Mouse (Mus musculus): ENCODE data around the gene Cyp2f2. TPM values are rescaled to one million over a fixed set of nuclear protein-coding genes. Genes with fewer than 3 reads are reported as not detected.
A peak's percentile ranks its signal among the peaks of the same experiment; 100 is the strongest.

The Cyp2f2 gene
- polyA plus RNA-seq, 1 experiment from 2014 or later: 8.0 TPM

GRCm38 (mm10) chr7:27180036-27180435 is 60.3 kb downstream of the Cyp2f2 start:
- Histone ChIP-seq H3K4me1 (peaks cover 7% of the 10 kb centered on the region; the same call in 1 of the 2 replicates), H3K9me3 (no peaks in the 10 kb centered on the region), H3K27me3 (no peaks in the 10 kb centered on the region), H3K9ac (0 out of 2 replicates have a peak overlapping the region, but pooled peaks have one; percentile 32), H3K4me3 (peak overlapping the region; percentile 70), H3K4me2 (peak overlapping the region; percentile 61), H3K36me3 (peaks cover 22% of the 10 kb centered on the region), H3K27ac (0 out of 2 replicates have a peak overlapping the region, but pooled peaks have one; percentile 93)
- no peak for ATAC-seq (ENCODE audit: insufficient number of reproducible peaks, insufficient read depth, low FRiP score, low TSS enrichment, low read depth)
- WGBS: 79% methylated on average over 5 of the region's 5 CpGs

GRCm38 (mm10) chr7:27180837-27181695 is 61.4 kb downstream of the Cyp2f2 start, which contains the start of the genes Gm21983 and Mia:
Gene Gm21983, minus strand, starts transcription at chr7:27181086.
Gene Mia, minus strand, starts transcription at chr7:27181157.
- ATAC-seq (ENCODE audit: insufficient number of reproducible peaks, insufficient read depth, low FRiP score, low TSS enrichment, low read depth): no peak

GRCm38 (mm10) chr7:27182498-27182897 is 62.8 kb downstream of the Cyp2f2 start:
- Histone ChIP-seq H3K4me3 (no peak overlapping the region), H3K9me3 (no peaks in the 10 kb centered on the region), H3K36me3 (peaks cover 44% of the 10 kb centered on the region), H3K9ac (no peak overlapping the region), H3K4me2 (no peak overlapping the region), H3K27me3 (no peaks in the 10 kb centered on the region), H3K4me1 (peaks cover 7% of the 10 kb centered on the region; the same call in 1 of the 2 replicates), H3K27ac (no peak overlapping the region)
- no peak for ATAC-seq (ENCODE audit: insufficient number of reproducible peaks, insufficient read depth, low FRiP score, low TSS enrichment, low read depth)
- 75% methylated on average over 1 of the region's 1 CpGs for WGBS

More at GRCm38 (mm10) chr7:27180837-27181695, 61.4 kb downstream of the Cyp2f2 start, which contains the start of the genes Gm21983 and Mia:
- Histone ChIP-seq H3K4me2 (peak within 1 kb of the TSS; percentile 61), H3K27ac (peak within 1 kb of the TSS; percentile 86), H3K9me3 (no peaks in the 10 kb centered on the region), H3K9ac (peak within 1 kb of the TSS; percentile 60), H3K4me3 (peak within 1 kb of the TSS; percentile 70), H3K4me1 (peaks cover 7% of the 10 kb centered on the region; the same call in 1 of the 2 replicates), H3K27me3 (no peaks in the 10 kb centered on the region), H3K36me3 (peaks cover 29% of the 10 kb centered on the region)
- WGBS: 61% methylated on average over 14 of the region's 14 CpGs

Small RNAs within 50 kb of the gene (microRNA-seq; reads per million reads assigned to microRNA genes)
- 0.74 reads per million for gene Mir3101

Other genes starting within 250 kb of the Cyp2f2 start
- gene Cyp2a22, start 180.5 kb upstream of the Cyp2f2 start, polyA plus RNA-seq (2015; fragmentation: Nextera tagmentation; extraction: Ambion mirVana): not detected in 2 replicates
- not detected in 2 replicates for gene Cyp2a12, start 90.8 kb upstream of the Cyp2f2 start, polyA plus RNA-seq (2015; fragmentation: Nextera tagmentation; extraction: Ambion mirVana)
- gene Cyp2t4, start 33.8 kb downstream of the Cyp2f2 start, polyA plus RNA-seq (2015; fragmentation: Nextera tagmentation; extraction: Ambion mirVana): 0.25 and 0.32 TPM in 2 replicates
- 69.2 and 77.7 TPM in 2 replicates for gene Egln2, start 46.9 kb downstream of the Cyp2f2 start, polyA plus RNA-seq (2015; fragmentation: Nextera tagmentation; extraction: Ambion mirVana)
- 72.2 and 74.2 TPM in 2 replicates for gene Rab4b, start 59.0 kb downstream of the Cyp2f2 start, polyA plus RNA-seq (2015; fragmentation: Nextera tagmentation; extraction: Ambion mirVana)
- gene Gm21983, start 61.2 kb downstream of the Cyp2f2 start, polyA plus RNA-seq (2015; fragmentation: Nextera tagmentation; extraction: Ambion mirVana): 2.2 and 5.2 TPM in 2 replicates
- gene Mia, start 61.2 kb downstream of the Cyp2f2 start, polyA plus RNA-seq (2015; fragmentation: Nextera tagmentation; extraction: Ambion mirVana): 60.5 and 96.6 TPM in 2 replicates
- gene BC024978, start 75.9 kb downstream of the Cyp2f2 start, polyA plus RNA-seq (2015; fragmentation: Nextera tagmentation; extraction: Ambion mirVana): 4.1 and 4.5 TPM in 2 replicates
- 292 and 298 TPM in 2 replicates for gene Snrpa, start 76.4 kb downstream of the Cyp2f2 start, polyA plus RNA-seq (2015; fragmentation: Nextera tagmentation; extraction: Ambion mirVana)
- gene Itpkc, start 108.8 kb downstream of the Cyp2f2 start, polyA plus RNA-seq (2015; fragmentation: Nextera tagmentation; extraction: Ambion mirVana): 5.7 and 8.3 TPM in 2 replicates
- gene Coq8b, start 113.1 kb downstream of the Cyp2f2 start, polyA plus RNA-seq (2015; fragmentation: Nextera tagmentation; extraction: Ambion mirVana): 19.0 and 20.5 TPM in 2 replicates
- 33.8 and 35.7 TPM in 2 replicates for gene Numbl, start 138.5 kb downstream of the Cyp2f2 start, polyA plus RNA-seq (2015; fragmentation: Nextera tagmentation; extraction: Ambion mirVana)
- gene Ltbp4, start 217.8 kb downstream of the Cyp2f2 start, polyA plus RNA-seq (2015; fragmentation: Nextera tagmentation; extraction: Ambion mirVana): 32.0 and 40.3 TPM in 2 replicates
- 61.5 and 70.6 TPM in 2 replicates for gene Shkbp1, start 236.1 kb downstream of the Cyp2f2 start, polyA plus RNA-seq (2015; fragmentation: Nextera tagmentation; extraction: Ambion mirVana)
- gene Gm20479, start 237.5 kb downstream of the Cyp2f2 start, polyA plus RNA-seq (2015; fragmentation: Nextera tagmentation; extraction: Ambion mirVana): not detected in 2 replicates

Measured in embryonic facial prominence, embryonic 13.5 days (tissue).